Mouse (Mus musculus) left cerebral cortex, postnatal 4 days (tissue): Measurements from ENCODE around the gene Ier5. TPM values are rescaled to one million over a fixed set of nuclear protein-coding genes. Genes with fewer than 3 reads are reported as not detected.

ENCODE experiments used
- DNase-seq: peaks from one replicate; pipeline ENCODE4 v3.0.0-alpha.2; 2022
- intact Hi-C: fragments of 180-260 bp; cut with DNase I; formaldehyde crosslinking; loops from one replicate; pipeline ENCODE4 v1.15.1; 2025
- total RNA-seq, 2 experiments: library from RNA; stranded (reverse); gene quantifications; 2 replicates each; pipeline ENCODE4 v1.2.3; 2021

Ier5 gene
- total RNA-seq, 2 experiments from 2014 or later = 12.0 TPM

GRCm38 (mm10) chr1:155103991-155104390 is 4.6 kb upstream of the Ier5 start:
- intact Hi-C loops = no loop called here
- DNase-seq = no peak

- peak; percentile 50 for DNase-seq
- intact Hi-C loops = no loop called here
These were observed 3.2 kb upstream of the Ier5 start for GRCm38 (mm10) chr1:155102631-155103030.

GRCm38 (mm10) chr1:155098486-155099279 is 753 bp downstream of the Ier5 start:
- intact Hi-C loops = loop anchor here (5.0 kb wide), 2 partner anchors 51 to 114 kb away; no protein-coding TSS in a partner anchor
- DNase-seq = peak; percentile 43

GRCm38 (mm10) chr1:155097931-155098485 is 1.4 kb downstream of the Ier5 start:
- peak; percentile 21 for DNase-seq
- intact Hi-C loops = loop anchor here (5.0 kb wide), 2 partner anchors 51 to 114 kb away; no protein-coding TSS in a partner anchor

- no peak for DNase-seq
These were observed 2.1 kb downstream of the Ier5 start for GRCm38 (mm10) chr1:155097354-155097753.

GRCm38 (mm10) chr1:155096620-155097261 is 2.7 kb downstream of the Ier5 start:
- no peak for DNase-seq
- intact Hi-C loops = loop anchor here (5.0 kb wide), 2 partner anchors 49 to 116 kb away; no protein-coding TSS in a partner anchor

More at GRCm38 (mm10) chr1:155097354-155097753, 2.1 kb downstream of the Ier5 start:
- intact Hi-C loops = loop anchor here (5.0 kb wide), 2 partner anchors 50 to 115 kb away; no protein-coding TSS in a partner anchor

GRCm38 (mm10) chr1:155093971-155094707 is 5.3 kb downstream of the Ier5 start:
- DNase-seq = no peak
- intact Hi-C loops = no loop called here

GRCm38 (mm10) chr1:155093145-155093791 is 6.2 kb downstream of the Ier5 start:
- DNase-seq = no peak
- intact Hi-C loops = no loop called here

GRCm38 (mm10) chr1:155091842-155092800 is 7.3 kb downstream of the Ier5 start:
- intact Hi-C loops = no loop called here
- peak; percentile 90 for DNase-seq

- intact Hi-C loops = no loop called here
- no peak for DNase-seq
These were observed 8.0 kb downstream of the Ier5 start for GRCm38 (mm10) chr1:155091374-155091841.

GRCm38 (mm10) chr1:155090736-155091135 is 8.7 kb downstream of the Ier5 start:
- intact Hi-C loops = no loop called here
- DNase-seq = no peak

- DNase-seq = no peak
- intact Hi-C loops = no loop called here
These were observed 9.1 kb downstream of the Ier5 start for GRCm38 (mm10) chr1:155090327-155090726.

GRCm38 (mm10) chr1:155088847-155089603 is 10.4 kb downstream of the Ier5 start:
- intact Hi-C loops = no loop called here
- DNase-seq = no peak

- no peak for DNase-seq
- intact Hi-C loops = no loop called here
These were observed 11.4 kb downstream of the Ier5 start for GRCm38 (mm10) chr1:155088046-155088445.

GRCm38 (mm10) chr1:155086893-155087292 is 12.5 kb downstream of the Ier5 start:
- no peak for DNase-seq
- intact Hi-C loops = no loop called here

GRCm38 (mm10) chr1:155086416-155086815 is 13.0 kb downstream of the Ier5 start:
- intact Hi-C loops = no loop called here
- DNase-seq = no peak

- no peak for DNase-seq
- intact Hi-C loops = no loop called here
These were observed 14.6 kb downstream of the Ier5 start for GRCm38 (mm10) chr1:155084839-155085238.
